Mouse (Mus musculus) hindbrain, postnatal 0 days (tissue): ENCODE results near the gene Tfr2. TPM values are rescaled to one million over a fixed set of nuclear protein-coding genes. Genes with fewer than 3 reads are reported as not detected.

Experiments used
- ATAC-seq: fragments of 200-750 bp; cut with Nextera tagmentation; 2 replicates; pipeline ENCODE4 v1.8.0; 2017; ENCODE audit warnings: mild to moderate bottlenecking, moderate TSS enrichment, moderate library complexity
- DNase-seq: peaks from one replicate; pipeline ENCODE4 v3.0.0-alpha.2; 2015; ENCODE audit warnings: low spot score
- H3K27ac ChIP-seq: fragments of 300-500 bp; sonication (generic); 2 replicates; pipeline ENCODE4 v1.5.1; 2014; ENCODE audit warnings: mild to moderate bottlenecking
- H3K27me3 ChIP-seq: fragments of 300-500 bp; sonication (generic); 2 replicates; pipeline ENCODE4 v1.6.1; 2014; ENCODE audit warnings: low read length, mixed read lengths; ENCODE audit not compliant: insufficient read depth
- H3K36me3 ChIP-seq: fragments of 300-500 bp; sonication (generic); 2 replicates; pipeline ENCODE4 v1.6.1; 2014; ENCODE audit warnings: low read length, mixed read lengths; ENCODE audit not compliant: insufficient read depth
- H3K4me1 ChIP-seq: fragments of 300-500 bp; sonication (generic); 2 replicates; pipeline ENCODE4 v1.6.1; 2014; ENCODE audit warnings: antibody characterized with exemption, low read length, mixed read lengths; ENCODE audit not compliant: insufficient read depth
- H3K4me2 ChIP-seq: fragments of 300-500 bp; sonication (generic); 2 replicates; pipeline ENCODE4 v1.6.1; 2014; ENCODE audit warnings: low read depth, mild to moderate bottlenecking, low read length, moderate library complexity, mixed read lengths
- H3K4me3 ChIP-seq: fragments of 300-500 bp; sonication (generic); 2 replicates; pipeline ENCODE4 v1.5.1; 2014; ENCODE audit warnings: low read length
- H3K9ac ChIP-seq: fragments of 300-500 bp; sonication (generic); replicated peaks from 2 replicates; pipeline ENCODE4 v1.6.1; 2014; ENCODE audit warnings: mild to moderate bottlenecking, low read length, moderate library complexity, mixed read lengths
- H3K9me3 ChIP-seq: fragments of 300-500 bp; sonication (generic); 2 replicates; pipeline ENCODE4 v1.6.1; 2016; ENCODE audit warnings: low read length, mixed read lengths
- CTCF ChIP-seq: IDR thresholded peaks from 2 replicates; pipeline ENCODE4 v1.5.1; 2016; ENCODE audit warnings: antibody characterized with exemption, control low read depth, low read depth
- WGBS: fragments of 180-500 bp; shearing (Covaris S2); extraction: QIAGEN DNeasy Blood & Tissue Kit; methylation state at CpG from one replicate; pipeline ENCODE4 v1.1.7; 2014; 5-methylcytosine and 5-hydroxymethylcytosine counted together
- polyA plus RNA-seq: library from polyadenylated mRNA; unstranded; fragments of >200 nt; fragmentation: Nextera tagmentation; extraction: Ambion mirVana; gene quantifications from 2 replicates; pipeline ENCODE4 v1.2.1, GENCODE M21; 2015
- total RNA-seq: library from RNA; depleted of rRNA; stranded (reverse); fragments of >200 nt; gene quantifications from 2 replicates; pipeline ENCODE4 v1.2.3, GENCODE M21; 2014

Tfr2 gene
- total and polyA plus RNA-seq, 2 experiments from 2014 or later, result 11.1 to 13.5 TPM

- no peak for ATAC-seq
Measured at GRCm38 (mm10) chr5:137566416-137566815, 3.2 kb upstream of the Tfr2 start.

GRCm38 (mm10) chr5:137568223-137568798, 1.3 kb upstream of the Tfr2 start:
- H3K27me3 ChIP-seq, result no peaks in the 10 kb centered on the region
- WGBS, result 79% methylated on average over 8 of the region's 8 CpGs
- no peak for DNase-seq
- no peak overlapping the region for H3K9ac ChIP-seq
- no peak for TF ChIP-seq CTCF
- H3K4me1 ChIP-seq, result no peaks in the 10 kb centered on the region
- ATAC-seq, result no peak
- peaks cover 7% of the 10 kb centered on the region; the same call in 1 of the 2 replicates for H3K36me3 ChIP-seq
- no peaks in the 10 kb centered on the region for H3K9me3 ChIP-seq
- H3K4me2 ChIP-seq, result no peak overlapping the region
- H3K27ac ChIP-seq, result no peak overlapping the region
- H3K4me3 ChIP-seq, result no peak overlapping the region

More at GRCm38 (mm10) chr5:137566416-137566815, 3.2 kb upstream of the Tfr2 start:
- DNase-seq, result no peak
- Histone ChIP-seq H3K4me1 (no peaks in the 10 kb centered on the region), H3K27ac (no peak overlapping the region), H3K9ac (no peak overlapping the region), H3K9me3 (no peaks in the 10 kb centered on the region), H3K27me3 (no peaks in the 10 kb centered on the region), H3K36me3 (peaks cover 7% of the 10 kb centered on the region; the same call in 1 of the 2 replicates), H3K4me2 (no peak overlapping the region), H3K4me3 (no peak overlapping the region)
- no peak for TF ChIP-seq CTCF
- 93% methylated on average over 5 of the region's 5 CpGs for WGBS

- H3K4me3 ChIP-seq, result no peak overlapping the region
- no peaks in the 10 kb centered on the region for H3K27me3 ChIP-seq
- H3K27ac ChIP-seq, result no peak overlapping the region
- H3K9ac ChIP-seq, result no peak overlapping the region
- H3K9me3 ChIP-seq, result no peaks in the 10 kb centered on the region
- TF ChIP-seq CTCF, result no peak
- peaks cover 7% of the 10 kb centered on the region; the same call in 1 of the 2 replicates for H3K36me3 ChIP-seq
- no peaks in the 10 kb centered on the region for H3K4me1 ChIP-seq
- WGBS, result 78% methylated on average over 12 of the region's 12 CpGs
- ATAC-seq (no peak), DNase-seq (no peak)
- H3K4me2 ChIP-seq, result no peak overlapping the region
Measured at GRCm38 (mm10) chr5:137569031-137569430, 609 bp upstream of the Tfr2 start.

- Histone ChIP-seq H3K36me3 (no peaks in the 10 kb centered on the region), H3K9ac (no peak overlapping the region), H3K4me1 (no peaks in the 10 kb centered on the region), H3K9me3 (no peaks in the 10 kb centered on the region), H3K4me2 (no peak overlapping the region), H3K4me3 (no peak overlapping the region), H3K27me3 (no peaks in the 10 kb centered on the region), H3K27ac (no peak overlapping the region)
- 33% methylated on average over 7 of the region's 7 CpGs for WGBS
- TF ChIP-seq CTCF, result no peak
- DNase-seq (no peak), ATAC-seq (no peak)
Measured at GRCm38 (mm10) chr5:137570181-137570580, 541 bp downstream of the Tfr2 start.

- ATAC-seq (no peak), DNase-seq (no peak)
- H3K9ac ChIP-seq, result no peak overlapping the region
- H3K9me3 ChIP-seq, result no peaks in the 10 kb centered on the region
- no peaks in the 10 kb centered on the region for H3K36me3 ChIP-seq
- H3K27me3 ChIP-seq, result no peaks in the 10 kb centered on the region
- H3K27ac ChIP-seq, result no peak overlapping the region
- WGBS, result 77% methylated on average over 17 of the region's 17 CpGs
- no peaks in the 10 kb centered on the region for H3K4me1 ChIP-seq
- no peak overlapping the region for H3K4me3 ChIP-seq
- no peak overlapping the region for H3K4me2 ChIP-seq
- TF ChIP-seq CTCF, result no peak
Measured at GRCm38 (mm10) chr5:137570691-137571586, 1.3 kb downstream of the Tfr2 start.

- H3K4me1 ChIP-seq, result no peaks in the 10 kb centered on the region
- no peaks in the 10 kb centered on the region for H3K9me3 ChIP-seq
- H3K36me3 ChIP-seq, result no peaks in the 10 kb centered on the region
- H3K4me3 ChIP-seq, result peak overlapping the region; percentile 25
- TF ChIP-seq CTCF, result peak; percentile 54
- no peaks in the 10 kb centered on the region for H3K27me3 ChIP-seq
- WGBS, result 7% methylated on average over 27 of the region's 27 CpGs
- peak overlapping the region; percentile 32; the same call in 1 of the 2 replicates for H3K27ac ChIP-seq
- peak overlapping the region; percentile 54 for H3K4me2 ChIP-seq
- H3K9ac ChIP-seq, result no peak overlapping the region
- peak; percentile 65 for ATAC-seq
- peak; percentile 61 for DNase-seq
Measured at GRCm38 (mm10) chr5:137574470-137574901, 4.8 kb downstream of the Tfr2 start.
